Mouse (Mus musculus) ES-E14 (cell line): ENCODE results near the gene Ralgapa1. TPM values are rescaled to one million over a fixed set of nuclear protein-coding genes. Genes with fewer than 3 reads are reported as not detected.
A peak's percentile ranks its signal among the peaks of the same experiment; 100 is the strongest.
"Not testable (repeated sequence)": the region's sequence is repeated elsewhere in the genome, so short reads cannot be mapped to it uniquely, and the experiment has no call there.

Experiments
- DNase-seq: peaks from one replicate; pipeline ENCODE4 v3.0.0-alpha.2; 2013; ENCODE audit warnings: low read depth, low spot score
- H3K27ac ChIP-seq: 2 replicates; pipeline ENCODE4 v1.5.1; 2012; ENCODE audit warnings: low read depth, mild to moderate bottlenecking, low read length, moderate library complexity, mixed read lengths; ENCODE audit not compliant: poor library complexity, insufficient read depth, severe bottlenecking
- H3K36me3 ChIP-seq: 2 replicates; pipeline ENCODE4 v1.6.1; 2012; ENCODE audit warnings: mild to moderate bottlenecking, low read length, moderate library complexity, mixed read lengths; ENCODE audit not compliant: control insufficient read depth, poor library complexity, insufficient read depth, severe bottlenecking
- H3K4me1 ChIP-seq, 2 experiments: fragments of 150-350 bp in 1 of 2; sonication (generic) in 1 of 2; 2 replicates each; pipeline ENCODE4 v1.6.1; 2012; ENCODE audit warnings: low read length in 2 of 2, mild to moderate bottlenecking in 1 of 2, mixed read lengths in 1 of 2; ENCODE audit not compliant: control insufficient read depth in 2 of 2, insufficient read depth in 2 of 2, poor library complexity in 1 of 2
- H3K4me3 ChIP-seq, 2 experiments: fragments of 150-350 bp in 1 of 2; sonication (generic) in 1 of 2; 2 replicates each; pipeline ENCODE4 v1.5.1; 2012; ENCODE audit warnings: low read length in 2 of 2, low read depth in 1 of 2, mild to moderate bottlenecking in 1 of 2, mixed read lengths in 1 of 2; ENCODE audit not compliant: insufficient read depth in 1 of 2, poor library complexity in 1 of 2, severe bottlenecking in 1 of 2
- H3K9ac ChIP-seq: 2 replicates; pipeline ENCODE4 v1.6.1; 2012; ENCODE audit warnings: low read depth, mild to moderate bottlenecking, low read length, mixed read lengths; ENCODE audit not compliant: poor library complexity, insufficient read depth, severe bottlenecking
- H3K9me3 ChIP-seq: fragments of 150-350 bp; sonication (generic); 2 replicates; pipeline ENCODE4 v1.6.1; 2012; ENCODE audit warnings: low read depth, mild to moderate bottlenecking, low read length; ENCODE audit not compliant: control insufficient read depth, insufficient read depth
- CHD2 ChIP-seq: IDR thresholded peaks from 2 replicates; pipeline ENCODE4 v1.6.1; 2014; ENCODE audit warnings: mild to moderate bottlenecking, low read depth, low read length, inconsistent platforms
- HCFC1 ChIP-seq: IDR thresholded peaks from 2 replicates; pipeline ENCODE4 v1.6.1; 2012; ENCODE audit warnings: low read length, inconsistent platforms, borderline replicate concordance; ENCODE audit not compliant: insufficient read depth
- MAFK ChIP-seq: IDR thresholded peaks from 2 replicates; pipeline ENCODE4 v1.6.1; 2014; ENCODE audit warnings: mild to moderate bottlenecking, low read depth, low read length, inconsistent platforms; ENCODE audit not compliant: insufficient read depth
- ZC3H11A ChIP-seq: IDR thresholded peaks from 2 replicates; pipeline ENCODE4 v1.6.1; 2012; ENCODE audit warnings: low read depth, mild to moderate bottlenecking, inconsistent platforms, low read length, borderline replicate concordance
- ZNF384 ChIP-seq: IDR thresholded peaks from 2 replicates; pipeline ENCODE4 v1.6.1; 2012; ENCODE audit warnings: low read depth, low read length, inconsistent platforms
- in situ Hi-C, 2 experiments: fragments of 600-800 bp; cut with MboI; formaldehyde crosslinking; loops; one replicate each; pipeline ENCODE4 v1.15.1; 2025; ENCODE audit warnings: low sequenced_read_pairs in 2 of 2, inconsistent platforms in 1 of 2; ENCODE audit not compliant: unreplicated experiment in 2 of 2
- total RNA-seq: library from RNA; depleted of rRNA; stranded (reverse); fragments of 300-350 nt; gene quantifications from 2 replicates; pipeline ENCODE4 v1.2.3, GENCODE M21; 2012

The Ralgapa1 gene
- total RNA-seq, 1 experiment, result 8.9 TPM

DNA sequence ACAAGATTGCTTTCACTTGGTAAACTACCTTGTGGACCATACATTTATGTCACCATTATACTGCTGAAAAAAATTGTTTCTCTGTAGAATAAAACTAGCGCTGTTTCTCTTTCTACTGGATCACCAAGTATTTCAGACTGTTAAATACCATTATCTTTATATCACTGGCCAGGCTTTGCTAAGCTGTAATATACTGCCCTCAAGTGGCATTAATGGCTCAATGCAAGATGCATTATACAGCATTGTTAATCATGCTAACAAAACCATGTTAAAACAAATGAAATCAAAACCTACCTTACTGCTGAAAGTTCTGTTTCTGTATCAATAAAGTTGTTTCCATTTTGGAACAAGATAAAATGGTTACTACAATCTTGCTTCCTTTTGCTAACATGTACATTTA lies 100.6 kb downstream of the Ralgapa1 start:
- no peaks in the 10 kb centered on the region for H3K4me1 ChIP-seq
- peak; percentile 15 for DNase-seq
- no peak overlapping the region for H3K9ac ChIP-seq
- H3K9me3 ChIP-seq, result no peaks in the 10 kb centered on the region
- TF ChIP-seq MAFK, result no peak
- 0 out of 2 replicates have a peak, but pooled peaks have one; percentile 29 for TF ChIP-seq ZC3H11A
- no peak for TF ChIP-seq ZNF384
- TF ChIP-seq HCFC1, result no peak
- in situ Hi-C loops, result no loop called here
- no peak overlapping the region for H3K4me3 ChIP-seq
- H3K27ac ChIP-seq, result no peak overlapping the region
- no peaks in the 10 kb centered on the region for H3K36me3 ChIP-seq

GRCm38 (mm10) chr12:55705881-55706280 lies 115.1 kb downstream of the Ralgapa1 start:
- H3K9ac ChIP-seq, result no peak overlapping the region
- in situ Hi-C loops, result no loop called here
- no peak for DNase-seq
- no peaks in the 10 kb centered on the region for H3K4me1 ChIP-seq
- no peak overlapping the region for H3K4me3 ChIP-seq
- no peaks in the 10 kb centered on the region for H3K9me3 ChIP-seq
- H3K27ac ChIP-seq, result no peak overlapping the region
- H3K36me3 ChIP-seq, result no peaks in the 10 kb centered on the region
- TF ChIP-seq CHD2, result no peak

DNA sequence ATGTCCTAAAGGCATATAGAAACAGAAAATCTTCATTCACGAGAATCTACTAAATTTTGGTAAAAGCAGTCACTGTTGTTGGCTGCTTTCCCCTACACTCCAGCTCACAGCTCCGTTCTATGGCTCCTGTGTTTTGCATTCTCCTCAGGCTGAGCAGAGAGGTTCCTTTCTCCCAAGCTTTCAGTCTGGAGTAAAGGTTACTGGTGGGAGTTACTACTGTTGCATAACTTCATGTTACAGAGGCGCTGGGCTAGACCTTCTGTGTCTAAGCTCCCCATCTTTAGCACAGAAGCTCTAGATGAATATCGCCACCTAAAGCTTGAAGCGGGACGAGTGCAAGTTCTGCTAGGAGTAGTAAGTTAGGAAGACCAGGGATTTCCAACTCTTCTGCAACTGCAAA lies 154.3 kb downstream of the Ralgapa1 start:
- no peak overlapping the region for H3K9ac ChIP-seq
- H3K27ac ChIP-seq, result no peak overlapping the region
- no peaks in the 10 kb centered on the region for H3K9me3 ChIP-seq
- peak overlapping the region in 1 of 2 experiments; percentile 43; a peak in 2 of 4 replicates for H3K4me3 ChIP-seq
- no peaks in the 10 kb centered on the region for H3K36me3 ChIP-seq
- DNase-seq, result no peak
- H3K4me1 ChIP-seq, result peaks cover 3 to 10% of the 10 kb centered on the region in 2 experiments; a peak in 3 of 4 replicates
- in situ Hi-C loops, result no loop called here
- TF ChIP-seq CHD2, result no peak
- no peak for TF ChIP-seq ZNF384
- no peak for TF ChIP-seq MAFK

GRCm38 (mm10) chr12:55663194-55663593 lies 157.8 kb downstream of the Ralgapa1 start:
- H3K9me3 ChIP-seq, in situ Hi-C loops, H3K27ac ChIP-seq, H3K4me1 ChIP-seq, H3K4me3 ChIP-seq, DNase-seq, H3K9ac ChIP-seq, H3K36me3 ChIP-seq: not testable (repeated sequence)

- no peak for TF ChIP-seq ZC3H11A
- no peak for TF ChIP-seq ZNF384
- Histone ChIP-seq H3K9me3 (no peaks in the 10 kb centered on the region), H3K9ac (no peak overlapping the region), H3K27ac (no peak overlapping the region), H3K4me3 (no peak overlapping the region), H3K36me3 (no peaks in the 10 kb centered on the region), H3K4me1 (no peaks in the 10 kb centered on the region)
- DNase-seq, result no peak
- in situ Hi-C loops, result no loop called here
Measured at GRCm38 (mm10) chr12:55648011-55648525, 172.9 kb downstream of the Ralgapa1 start.
